Mouse (Mus musculus) heart, adult 2 months (tissue): Measurements from ENCODE around the gene Inpp5d.
A peak's percentile ranks its signal among the peaks of the same experiment; 100 is the strongest.

Experiments
- CTCF ChIP-seq: fragments of 200-600 bp; IDR thresholded peaks from 2 replicates; pipeline ENCODE4 v1.8.1; 2022; ENCODE audit warnings: antibody characterized with exemption, mild to moderate bottlenecking, moderate library complexity
- EP300 ChIP-seq: fragments of 200-500 bp; IDR thresholded peaks from 2 replicates; pipeline ENCODE4 v1.6.1; 2011; ENCODE audit warnings: low read depth, low read length, control low read depth; ENCODE audit not compliant: insufficient read depth
- POLR2A ChIP-seq: fragments of 200-500 bp; IDR thresholded peaks from 2 replicates; pipeline ENCODE4 v1.6.1; 2011; ENCODE audit warnings: mild to moderate bottlenecking, low read depth, low read length, control low read depth; ENCODE audit not compliant: insufficient read depth

DNA sequence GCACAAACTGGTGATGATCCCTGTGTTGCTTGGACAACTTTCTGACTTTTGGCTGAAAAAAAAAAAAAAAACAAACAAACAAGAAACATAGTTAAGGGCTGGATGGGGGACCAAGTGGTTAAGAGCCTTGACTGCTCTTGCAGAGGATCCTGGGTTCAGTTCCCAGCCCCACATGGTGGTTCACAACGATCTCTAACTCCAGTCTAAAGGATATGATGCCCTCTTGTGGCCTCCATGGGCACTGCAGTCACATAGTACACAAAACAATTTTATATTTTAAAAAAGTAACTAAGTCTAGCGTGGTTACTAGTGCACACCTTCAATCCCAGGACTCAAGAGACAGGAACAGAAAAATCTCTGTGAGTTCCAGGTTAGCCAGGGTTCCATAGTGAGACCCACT is 43.9 kb downstream of the Inpp5d start:
- TF ChIP-seq POLR2A (no peak), CTCF (peak; percentile 65), EP300 (no peak)
